Mouse (Mus musculus) liver, postnatal 0 days (tissue): ENCODE results near the gene Pcyt1a.

Experiments used
- CTCF ChIP-seq: sonication (generic); IDR thresholded peaks from 2 replicates; pipeline ENCODE4 v1.5.1; 2016; ENCODE audit warnings: antibody characterized with exemption, low read depth
- EP300 ChIP-seq: IDR thresholded peaks from 2 replicates; pipeline ENCODE4 v1.6.1; 2016; ENCODE audit warnings: antibody characterized with exemption, low read depth, mild to moderate bottlenecking

GRCm38 (mm10) chr16:32453102-32453501, 22.4 kb downstream of the Pcyt1a start:
- no peak for TF ChIP-seq CTCF
- peak; percentile 39; the same call in 1 of the 2 replicates for TF ChIP-seq EP300
